Mouse (Mus musculus) heart, adult 10 weeks (tissue): ENCODE measurements around the gene Gm13124. TPM values are rescaled to one million over a fixed set of nuclear protein-coding genes. Genes with fewer than 3 reads are reported as not detected.

Experiments used
- polyA plus RNA-seq: library from polyadenylated mRNA; stranded (reverse); fragments of 350-450 nt; fragmentation: Illumina TruSeq; extraction: RNeasy Lipid Tissue Mini Kit (QIAGEN cat#74804); gene quantifications from one replicate; pipeline ENCODE4 v1.2.3, GENCODE M21; 2014; ENCODE audit warnings: low read depth, low replicate concordance

The Gm13124 gene
- polyA plus RNA-seq, result not detected

GRCm38 (mm10) chr4:144565034-144565433 is at the start of gene Gm13124:
Gene Gm13124 (minus strand): TSS chr4:144565134.

GRCm38 (mm10) chr4:144613407-144613806 is 48.5 kb upstream of the Gm13124 start, which contains the start of gene Aadacl4:
Gene Aadacl4 (plus strand): TSS chr4:144613707.

GRCm38 (mm10) chr4:144519522-144519921 is 45.4 kb downstream of the Gm13124 start, which contains the start of gene 9430007A20Rik:
Gene 9430007A20Rik (plus strand): TSS chr4:144519822.

Other genes starting within 250 kb of the Gm13124 start
- gene Gm13128, start 234.9 kb downstream of the Gm13124 start, polyA plus RNA-seq, result not detected
- not detected for gene Gm13119, start 207.2 kb downstream of the Gm13124 start, polyA plus RNA-seq
- gene Pramef20, start 187.2 kb downstream of the Gm13124 start, polyA plus RNA-seq, result not detected
- not detected for gene Pramef12, start 156.7 kb downstream of the Gm13124 start, polyA plus RNA-seq
- gene 1700012P22Rik, start 126.4 kb downstream of the Gm13124 start, polyA plus RNA-seq, result not detected
- gene Gm9944, start 111.8 kb downstream of the Gm13124 start, polyA plus RNA-seq, result not detected
- not detected for gene Aadacl3, start 101.4 kb downstream of the Gm13124 start, polyA plus RNA-seq
- gene 9430007A20Rik, start 45.3 kb downstream of the Gm13124 start, polyA plus RNA-seq, result not detected
- not detected for gene Aadacl4, start 48.6 kb upstream of the Gm13124 start, polyA plus RNA-seq
- gene Gm436, start 121.2 kb upstream of the Gm13124 start, polyA plus RNA-seq, result not detected
- not detected for gene Gm13178, start 156.3 kb upstream of the Gm13124 start, polyA plus RNA-seq
- gene Gm438, start 221.4 kb upstream of the Gm13124 start, polyA plus RNA-seq, result not detected